Mouse (Mus musculus) ovary, postnatal 36 days (tissue): ENCODE measurements at regions not wholly inside any gene's neighbourhood (a gene's known extent, or its start where the extent isn't known, plus 50 kb on each side); places are given as distances from the start of the nearest gene placed in this dataset.

Experiments used
- DNase-seq: peaks from one replicate; pipeline ENCODE4 v3.0.0; 2022; ENCODE audit warnings: low spot score, mixed read lengths

DNA sequence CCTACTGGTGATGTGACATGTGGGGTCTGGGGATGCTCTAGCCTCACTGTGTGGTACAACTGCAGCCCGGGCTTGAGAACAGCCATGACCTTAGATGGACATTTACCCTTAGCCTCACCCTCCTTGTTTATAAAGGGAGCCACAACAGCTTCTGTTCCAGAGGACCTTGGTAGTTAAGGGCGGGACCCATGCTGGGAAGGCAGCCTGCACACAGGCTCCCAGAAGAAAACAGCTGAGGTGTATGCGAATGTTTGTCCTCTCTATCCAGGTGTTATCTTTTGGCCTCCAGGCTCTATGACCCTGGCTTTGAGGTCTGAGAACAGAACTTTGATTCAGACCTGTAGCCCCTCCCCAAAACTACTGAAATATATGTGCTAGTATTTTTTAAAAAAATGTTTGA lies 102.1 kb upstream of the Mki67 start:
- DNase-seq = no peak

GRCm38 (mm10) chr7:135823884-135824750 lies 108.0 kb upstream of the Mki67 start:
- no peak for DNase-seq

DNA sequence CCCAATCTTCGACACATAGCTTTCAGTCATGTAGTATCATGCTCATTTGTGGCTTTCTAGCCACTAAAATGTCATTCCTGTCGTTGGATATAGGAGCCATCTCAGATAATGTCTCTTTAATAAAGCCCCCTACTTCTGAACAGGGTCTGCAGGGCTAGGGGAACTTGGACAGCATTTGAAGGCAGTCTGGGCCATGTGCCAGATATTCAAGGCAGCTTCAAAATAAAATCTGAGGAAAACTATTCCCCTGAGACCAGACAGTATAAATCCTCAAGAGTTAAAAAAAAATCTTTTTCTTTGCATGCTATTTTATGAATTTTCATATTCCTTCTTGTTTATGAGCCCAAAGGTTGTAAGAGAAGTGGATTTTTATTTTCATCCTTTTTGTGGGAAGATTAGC lies 113.1 kb upstream of the Mki67 start:
- no peak for DNase-seq

DNA sequence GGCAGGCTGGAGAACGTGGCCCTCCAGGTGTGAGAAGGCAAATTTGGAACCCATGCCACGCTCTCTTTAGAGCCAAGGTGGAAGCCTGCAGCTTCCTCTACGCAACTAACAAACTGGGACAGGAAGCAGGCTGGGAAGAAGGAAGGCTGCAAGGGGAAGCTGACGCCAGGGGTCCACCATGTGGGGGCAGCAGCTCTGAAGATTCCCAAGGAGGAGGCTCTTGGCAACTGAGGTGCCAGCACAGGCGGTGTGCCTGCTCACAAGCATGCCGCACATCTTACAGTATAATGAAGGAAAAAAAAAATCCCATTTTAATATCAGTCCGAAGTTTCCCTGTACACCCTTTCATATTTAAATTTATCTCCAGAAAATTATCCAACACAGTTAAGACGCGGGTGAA lies 117.3 kb upstream of the Mki67 start:
- no peak for DNase-seq

- DNase-seq = peak; percentile 70
These were observed 120.9 kb upstream of the Mki67 start for GRCm38 (mm10) chr7:135836808-135837733.

- no peak for DNase-seq
These were observed 127.9 kb upstream of the Mki67 start for GRCm38 (mm10) chr7:135844018-135844417.

- DNase-seq = no peak
These were observed 131.1 kb upstream of the Mki67 start for GRCm38 (mm10) chr7:135847304-135847703.

GRCm38 (mm10) chr7:135848170-135848569 lies 132.0 kb upstream of the Mki67 start:
- DNase-seq = no peak

DNA sequence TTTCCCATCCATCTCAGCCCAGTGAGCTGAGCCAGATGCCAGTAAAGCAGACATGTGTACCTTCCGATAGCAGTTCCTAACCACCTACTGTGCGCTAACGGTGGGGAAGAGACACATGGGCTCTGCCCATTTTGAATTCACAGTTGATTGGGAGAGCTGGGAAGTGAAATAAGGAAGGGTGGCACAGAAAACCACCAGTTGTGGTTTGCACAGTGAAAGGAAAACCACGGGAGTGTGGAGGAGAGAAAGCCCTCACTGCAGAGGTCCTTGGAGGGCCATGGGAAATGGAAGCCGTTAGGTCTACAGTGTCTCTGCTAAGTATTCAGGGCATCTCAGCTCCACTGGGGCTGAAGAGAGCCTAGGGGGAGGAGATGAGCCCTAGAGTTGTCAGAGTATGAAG lies 132.7 kb upstream of the Mki67 start:
- DNase-seq = no peak

DNA sequence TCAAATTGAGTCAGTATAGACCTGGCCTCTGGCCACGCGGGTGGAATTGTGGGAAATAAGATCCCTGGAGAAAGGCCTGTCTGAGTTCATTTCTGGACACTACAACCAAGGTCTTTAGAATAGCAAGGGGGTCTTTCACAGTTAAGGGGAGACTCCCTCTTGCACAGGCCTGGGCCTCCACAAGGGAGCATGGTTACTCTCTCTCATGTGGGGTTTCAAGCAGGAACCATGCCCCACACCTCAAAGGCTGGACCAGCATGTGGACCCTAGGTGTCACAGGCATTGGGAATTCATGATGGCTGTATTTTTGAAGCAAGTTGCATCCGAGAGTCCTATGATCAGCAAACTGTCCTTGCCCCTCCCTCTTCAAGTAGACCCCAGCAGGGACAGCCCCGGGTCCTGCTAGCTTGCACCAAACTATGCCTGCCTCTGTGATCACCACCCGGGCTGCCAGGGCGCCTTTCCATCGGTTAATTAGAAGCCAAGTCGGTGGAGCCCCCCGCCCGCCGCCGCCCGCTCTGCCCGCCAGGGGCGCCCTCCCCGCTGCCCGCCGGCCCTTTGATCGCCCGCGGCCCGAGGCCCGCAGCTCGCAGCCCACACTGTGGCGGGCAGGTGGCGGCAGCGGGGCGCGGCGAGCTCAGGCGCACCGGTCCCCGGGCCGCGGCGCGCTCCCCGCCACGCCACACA lies 137.1 kb upstream of the Mki67 start:
- DNase-seq = peak; percentile 53

GRCm38 (mm10) chr7:135853814-135854324 lies 137.7 kb upstream of the Mki67 start:
- no peak for DNase-seq

GRCm38 (mm10) chr7:135860288-135860687 lies 144.1 kb upstream of the Mki67 start:
- DNase-seq = no peak

DNA sequence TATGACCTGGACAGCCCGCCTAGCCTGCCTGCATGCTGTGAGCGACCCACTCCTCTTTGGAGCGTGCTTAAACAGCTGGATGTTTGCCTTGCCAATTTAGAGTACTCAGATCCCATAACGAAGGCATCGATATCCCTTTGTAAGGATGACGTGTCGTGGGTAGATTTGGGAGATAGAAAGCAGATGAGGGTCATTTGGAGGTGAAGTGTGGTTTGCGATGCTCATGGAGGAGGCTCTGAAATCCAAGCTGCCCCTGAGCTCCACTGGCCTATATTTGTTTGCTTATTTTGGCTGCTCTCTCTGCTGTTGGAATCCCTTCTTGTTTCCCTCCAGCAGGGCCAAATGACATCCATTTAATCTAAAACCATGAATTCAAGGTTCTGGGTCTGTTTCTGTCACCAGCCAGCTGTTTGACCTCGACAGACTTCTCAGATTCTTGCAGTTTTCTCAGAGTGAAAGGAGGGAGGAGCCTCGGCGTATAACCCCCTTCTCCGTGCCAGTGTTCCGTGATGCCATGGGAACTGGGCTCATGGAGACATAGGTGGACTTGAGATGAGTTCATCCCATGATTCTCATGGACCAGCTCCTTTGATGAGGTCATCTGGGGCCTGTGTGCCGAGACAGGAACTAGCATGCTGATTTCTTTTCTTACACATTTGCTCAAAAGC lies 144.7 kb upstream of the Mki67 start:
- DNase-seq = no peak

- no peak for DNase-seq
These were observed 145.2 kb upstream of the Mki67 start for GRCm38 (mm10) chr7:135861409-135861805.

DNA sequence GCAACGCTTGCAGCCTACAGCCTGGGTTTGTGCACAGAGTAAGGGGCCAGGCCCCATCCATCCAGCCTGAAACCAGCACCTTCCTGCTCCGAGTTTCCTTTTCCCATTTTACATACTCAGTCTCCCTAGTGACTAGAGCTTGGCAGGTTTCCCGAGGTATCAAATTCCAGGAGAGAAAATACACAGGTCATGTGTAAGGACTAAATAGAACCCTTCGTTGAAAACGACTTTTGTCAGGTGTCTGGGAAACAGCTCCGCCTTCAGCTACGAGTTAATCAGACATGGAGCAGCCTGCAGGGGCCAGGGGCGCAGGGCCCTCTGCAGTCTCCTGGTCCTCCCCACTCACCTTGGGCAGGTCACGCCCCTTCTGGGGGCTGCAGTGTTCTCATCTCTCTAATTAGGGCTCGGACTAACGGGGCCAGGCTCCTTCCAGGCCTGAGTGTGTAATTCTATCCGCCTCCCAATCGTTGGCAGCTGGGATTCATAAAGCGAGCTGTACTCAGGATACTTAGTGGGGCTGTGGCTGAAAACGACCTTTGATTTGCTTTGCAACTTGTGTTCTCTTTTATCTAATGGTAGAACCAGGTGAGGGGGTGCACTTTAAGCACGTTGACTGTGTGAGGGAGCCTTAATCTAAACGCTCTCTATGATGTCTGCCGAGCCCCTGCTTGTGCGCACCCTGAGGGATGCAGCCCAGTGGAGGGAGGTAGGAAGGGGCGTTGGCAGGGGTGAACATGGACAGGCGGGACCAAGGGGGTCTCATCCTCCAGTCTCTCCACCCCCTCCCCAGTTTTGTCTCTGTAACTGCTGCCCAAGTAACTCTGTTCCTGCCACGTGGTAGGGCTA lies 147.6 kb upstream of the Mki67 start:
- DNase-seq = no peak

DNA sequence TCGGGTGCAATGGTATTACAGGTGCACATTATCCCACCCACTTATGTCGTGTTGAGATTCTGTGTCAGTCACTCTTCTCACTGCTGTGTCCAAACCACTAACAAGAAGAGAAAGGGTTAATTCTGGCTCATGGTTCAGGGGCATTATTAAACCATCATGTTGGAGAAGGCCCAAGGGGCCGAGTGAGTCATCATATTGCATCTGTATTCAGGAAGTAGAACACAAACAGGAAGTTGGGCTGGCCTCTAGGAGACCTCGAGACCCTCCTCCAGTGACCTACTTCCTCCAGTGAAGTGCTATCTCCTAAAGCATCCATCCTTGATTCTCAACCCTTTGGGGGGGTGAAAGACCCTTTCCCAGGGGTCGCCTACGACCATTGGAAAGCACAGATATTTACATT lies 154.8 kb upstream of the Mki67 start:
- no peak for DNase-seq

- DNase-seq = no peak
These were observed 161.1 kb upstream of the Mki67 start for GRCm38 (mm10) chr7:135877091-135877874.

- DNase-seq = no peak
These were observed 162.6 kb upstream of the Mki67 start for GRCm38 (mm10) chr7:135878750-135879149.

GRCm38 (mm10) chr7:135880446-135880845 lies 164.3 kb upstream of the Mki67 start:
- no peak for DNase-seq

GRCm38 (mm10) chr7:135882306-135882705 lies 166.1 kb upstream of the Mki67 start:
- DNase-seq = no peak
